Mouse (Mus musculus): ENCODE results near the gene Ncor2.

DNA sequence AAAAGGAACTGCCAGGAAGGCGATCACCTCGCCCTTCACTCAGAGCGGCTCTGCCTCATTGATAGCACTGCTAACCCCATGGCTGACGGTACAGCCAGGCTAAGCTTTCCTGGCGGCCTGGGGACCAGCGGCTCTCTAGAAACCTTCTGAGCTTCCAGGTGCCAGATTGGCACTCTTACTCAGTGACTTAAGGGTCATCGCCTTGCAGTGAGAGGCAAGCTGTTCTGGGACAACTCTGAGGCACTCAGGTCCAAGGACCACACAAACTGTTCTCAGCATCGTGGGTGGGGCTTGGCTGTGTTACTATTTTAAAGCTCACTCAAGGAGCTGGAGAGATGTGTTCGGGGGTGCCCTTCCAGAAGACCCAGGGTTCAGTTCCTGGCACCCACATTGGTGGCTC, 163.4 kb downstream of the Ncor2 start:
- TF ChIP-seq CTCF (IDR thresholded peaks at IDR 0.05; ENCODE audit: control insufficient read depth, insufficient read depth, insufficient read length) (no peak), MYOD1 (IDR thresholded peaks at IDR 0.05; ENCODE audit: control insufficient read depth, insufficient read length, low read depth) (no peak), MAX (IDR thresholded peaks at IDR 0.05) (no peak), USF1 (IDR thresholded peaks at IDR 0.05; ENCODE audit: low read depth) (no peak), MYOG (IDR thresholded peaks at IDR 0.05; ENCODE audit: control insufficient read depth, extremely low read depth, insufficient read length) (no peak), CEBPB (IDR thresholded peaks at IDR 0.05; ENCODE audit: low read depth) (no peak)
